Mouse (Mus musculus): ENCODE results near the gene Olfr324.

DNA sequence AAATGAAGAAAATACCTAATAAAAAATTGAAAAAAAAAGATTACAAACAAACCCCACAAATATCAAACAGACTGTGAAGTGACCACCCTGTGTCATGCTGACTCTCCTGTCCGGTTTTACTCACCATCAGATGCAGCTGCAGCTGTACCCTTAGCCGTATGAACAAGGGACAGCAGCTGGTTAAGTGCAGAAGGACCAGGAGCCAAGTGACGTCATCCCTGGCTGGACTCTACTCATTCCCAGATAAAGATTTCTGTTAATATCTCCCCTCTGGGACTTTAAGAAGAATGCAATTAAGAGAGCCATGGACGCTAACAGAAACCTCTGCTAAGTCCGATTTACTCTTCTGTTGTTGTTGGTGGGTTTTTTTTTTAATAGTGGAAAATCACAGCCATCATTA lies 24.5 kb upstream of the Olfr324 start, which contains the start of gene Olfr224:
- TF ChIP-seq CTCF (IDR thresholded peaks at IDR 0.05; ENCODE audit: extremely low read depth, insufficient read length, insufficient replicate concordance, low read depth, low read length) (no peak), POLR2A (IDR thresholded peaks at IDR 0.05; ENCODE audit: low read depth, low read length) (no peak)

All from small intestine, adult 2 months (tissue).